ENCODE assay signal across 8 mouse cellular contexts in genomic region chr9:56635121-56635497, GRCm38 (mm10).
A peak's percentile ranks its signal among the peaks of the same experiment; 100 is the strongest.
DNase-seq lines count a peak whose midpoint lies in the region; ATAC-seq lines count a peak whose summit lies in the region.

No protein-coding gene starts in this region.

- peaks cover 49% of the 10 kb centered on the region for H3K27me3 ChIP-seq in heart, embryonic 16.5 days (ENCODE audit: control insufficient read depth, insufficient read depth, low read length)
- peaks cover 79% of the 10 kb centered on the region for H3K27me3 ChIP-seq in limb, embryonic 13.5 days

- peak; percentile 32 for ATAC-seq in heart, embryonic 16.5 days (replicated peaks; ENCODE audit: extremely low read depth, insufficient read depth, low FRiP score)
- ATAC-seq in limb, embryonic 13.5 days (ENCODE audit: low FRiP score, low read depth), result peak; percentile 39

- peak; percentile 31 to 69 for DNase-seq in adrenal gland, adult (ENCODE audit: inconsistent age in 2 of 2, low spot score in 1 of 2)
- DNase-seq in adrenal gland, adult 8-10 months, result no peak
- DNase-seq in urinary bladder, adult 18-20 months (ENCODE audit: low spot score in 2 of 2), result peak; percentile 9 to 34
- DNase-seq in urinary bladder, postnatal 10 days (ENCODE audit: low spot score), result no peak
- DNase-seq in neural tube, embryonic 10.5 days (ENCODE audit: extremely low spot score, low spot score), result peak; percentile 79
- no peak for DNase-seq in spleen, postnatal 10 days (ENCODE audit: low spot score in 2 of 2)

- H3K4me2 ChIP-seq in heart, embryonic 16.5 days (ENCODE audit: low read depth, low read length), result peak overlapping the region; percentile 94
- H3K4me2 ChIP-seq in limb, embryonic 13.5 days (replicated peaks), result peak overlapping the region; percentile 99

- peak overlapping the region; percentile 64 for H3K4me3 ChIP-seq in heart, embryonic 16.5 days (ENCODE audit: low read length)
- H3K4me3 ChIP-seq in limb, embryonic 13.5 days, result peak overlapping the region; percentile 71

- WGBS in heart, embryonic 16.5 days, result 0% methylated on average over 31 of the region's 40 CpGs
- 1% methylated on average over 38 of the region's 40 CpGs for WGBS in limb, embryonic 13.5 days

- no peaks in the 10 kb centered on the region for H3K9me3 ChIP-seq in heart, embryonic 16.5 days (replicated peaks; ENCODE audit: control insufficient read depth, low read length)
- no peaks in the 10 kb centered on the region for H3K9me3 ChIP-seq in limb, embryonic 13.5 days

- no peak overlapping the region for H3K27ac ChIP-seq in heart, embryonic 16.5 days (ENCODE audit: low read length)
- H3K27ac ChIP-seq in limb, embryonic 13.5 days, result 0 out of 2 replicates have a peak overlapping the region, but pooled peaks have one; percentile 33

- H3K9ac ChIP-seq in heart, embryonic 16.5 days (ENCODE audit: low read length), result peak overlapping the region; percentile 76
- H3K9ac ChIP-seq in limb, embryonic 13.5 days, result peak overlapping the region; percentile 79

- peaks cover 17% of the 10 kb centered on the region for H3K4me1 ChIP-seq in heart, embryonic 16.5 days (ENCODE audit: control insufficient read depth, insufficient read depth, low read length)
- peaks cover 29% of the 10 kb centered on the region for H3K4me1 ChIP-seq in limb, embryonic 13.5 days

- no peaks in the 10 kb centered on the region for H3K36me3 ChIP-seq in heart, embryonic 16.5 days (ENCODE audit: control insufficient read depth, insufficient read depth)
- H3K36me3 ChIP-seq in limb, embryonic 13.5 days, result no peaks in the 10 kb centered on the region

Comparison
In these comparisons a context has a peak if more than half of its experiments do, and no peak if none do; other contexts are left out.
1. DNase-seq: peak in adrenal gland, adult (2 of 2), urinary bladder, adult 18-20 months (2 of 2) and neural tube, embryonic 10.5 days (single experiment); none in adrenal gland, adult 8-10 months (single experiment), urinary bladder, postnatal 10 days (single experiment) and spleen, postnatal 10 days (0 of 2).